In the genomic region with DNA sequence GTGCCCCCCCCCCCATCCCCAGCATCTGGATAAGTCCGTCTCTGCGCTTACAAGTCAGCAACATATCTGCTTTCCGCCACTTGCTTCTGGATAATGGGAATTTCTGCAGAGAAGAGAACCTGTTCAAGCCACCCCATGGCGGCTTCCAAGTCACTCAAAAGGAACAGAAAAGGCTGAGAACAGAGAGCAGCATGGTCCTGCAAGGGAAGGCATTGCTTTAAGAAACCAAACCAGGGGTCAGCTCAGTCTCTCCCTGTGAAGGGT, we compare ENCODE assay signal across 17 mouse cellular contexts.
"Had no signal": no experiment of that assay in that cellular context is flagged by ENCODE, and none has a peak within 500 bp of the region (broad histone marks: within the 10 kb centered on the region; RNA-seq: fewer than 3 reads in every experiment).

No protein-coding gene starts in this region.

- ATAC-seq: liver, postnatal 0 days; lung, postnatal 0 days; midbrain, embryonic 16.5 days had no signal

- H3K4me3 ChIP-seq: liver, embryonic 15.5 days; lung, embryonic 15.5 days; megakaryocyte, embryonic 14.5 days; midbrain, embryonic 12.5 days; stomach, embryonic 15.5 days had no signal

- H3K9me3 ChIP-seq: liver, embryonic 15.5 days; lung, embryonic 15.5 days; megakaryocyte, embryonic 14.5 days; midbrain, embryonic 12.5 days; stomach, embryonic 15.5 days had no signal

- H3K36me3 ChIP-seq: liver, embryonic 15.5 days; lung, embryonic 15.5 days; midbrain, embryonic 12.5 days; stomach, embryonic 15.5 days had no signal

- H3K4me1 ChIP-seq: liver, embryonic 15.5 days; lung, embryonic 15.5 days; megakaryocyte, embryonic 14.5 days; stomach, embryonic 15.5 days had no signal

- H3K9ac ChIP-seq: liver, embryonic 15.5 days; liver, postnatal 0 days; lung, embryonic 15.5 days; midbrain, embryonic 12.5 days; stomach, embryonic 15.5 days had no signal

- H3K27ac ChIP-seq: liver, embryonic 15.5 days; lung, embryonic 15.5 days; macrophage; midbrain, embryonic 12.5 days; stomach, embryonic 15.5 days; stomach, postnatal 0 days had no signal

- DNase-seq: liver, postnatal 0 days; lung, adult 2 months; lung, postnatal 14 days; lung, postnatal 36 days; right cerebral cortex, postnatal 14 days; thymus, adult 2 months; thymus, postnatal 25 days; thymus, postnatal 4 days had no signal

- H3K27me3 ChIP-seq: liver, embryonic 15.5 days; lung, embryonic 15.5 days; stomach, embryonic 15.5 days had no signal

- H3K4me2 ChIP-seq: liver, embryonic 15.5 days; lung, embryonic 15.5 days; midbrain, embryonic 12.5 days; stomach, embryonic 15.5 days had no signal
